Mouse (Mus musculus): ENCODE measurements around the gene Ano8. TPM values are rescaled to one million over a fixed set of nuclear protein-coding genes. Genes with fewer than 3 reads are reported as not detected.

Ano8 gene
- polyA plus RNA-seq, 1 experiment from 2014 or later: 0.60 TPM

GRCm38 (mm10) chr8:71476099-71476940 is 9.4 kb downstream of the Ano8 start:
- under 1% methylated on average over 101 of the region's 121 CpGs for WGBS
- no peaks in the 10 kb centered on the region for H3K9me3 ChIP-seq (ENCODE audit: control insufficient read depth, low read length)
- DNase-seq (ENCODE audit: low spot score): peak; percentile 85
- peak overlapping the region; percentile 73 for H3K27ac ChIP-seq (ENCODE audit: low read depth, low read length)
- peaks cover 29% of the 10 kb centered on the region for H3K36me3 ChIP-seq (ENCODE audit: control insufficient read depth, insufficient read depth, low read length)
- peak overlapping the region; percentile 70 for H3K4me3 ChIP-seq (ENCODE audit: low read depth, low read length)
- peaks cover 10% of the 10 kb centered on the region for H3K27me3 ChIP-seq (replicated peaks; ENCODE audit: control insufficient read depth, insufficient read depth, low read length)
- peak overlapping the region; percentile 75 for H3K9ac ChIP-seq (ENCODE audit: low read depth, low read length)
- peaks cover 16% of the 10 kb centered on the region for H3K4me1 ChIP-seq (replicated peaks; ENCODE audit: control insufficient read depth, insufficient read depth, low read length)
- peak overlapping the region; percentile 93 for H3K4me2 ChIP-seq
- ATAC-seq (replicated peaks; ENCODE audit: low FRiP score): peak; percentile 81

GRCm38 (mm10) chr8:71475702-71476075 is 10.1 kb downstream of the Ano8 start:
- H3K27ac ChIP-seq (ENCODE audit: low read depth, low read length): peak overlapping the region; percentile 73; the same call in 1 of the 2 replicates
- no peak for ATAC-seq (replicated peaks; ENCODE audit: low FRiP score)

GRCm38 (mm10) chr8:71474785-71475701 is 10.7 kb downstream of the Ano8 start:
- Histone ChIP-seq H3K4me1 (replicated peaks; ENCODE audit: control insufficient read depth, insufficient read depth, low read length) (peaks cover 14% of the 10 kb centered on the region), H3K27ac (ENCODE audit: low read depth, low read length) (no peak overlapping the region), H3K4me2 (peak overlapping the region; percentile 93), H3K9ac (ENCODE audit: low read depth, low read length) (peak overlapping the region; percentile 75), H3K36me3 (ENCODE audit: control insufficient read depth, insufficient read depth, low read length) (peaks cover 38% of the 10 kb centered on the region), H3K4me3 (ENCODE audit: low read depth, low read length) (no peak overlapping the region), H3K27me3 (replicated peaks; ENCODE audit: control insufficient read depth, insufficient read depth, low read length) (no peaks in the 10 kb centered on the region), H3K9me3 (ENCODE audit: control insufficient read depth, low read length) (no peaks in the 10 kb centered on the region)
- 92% methylated on average over 25 of the region's 25 CpGs for WGBS
- no peak for ATAC-seq (replicated peaks; ENCODE audit: low FRiP score)
- no peak for DNase-seq (ENCODE audit: low spot score)

More at GRCm38 (mm10) chr8:71475702-71476075, 10.1 kb downstream of the Ano8 start:
- DNase-seq (ENCODE audit: low spot score): no peak
- Histone ChIP-seq H3K9ac (ENCODE audit: low read depth, low read length) (peak overlapping the region; percentile 75), H3K9me3 (ENCODE audit: control insufficient read depth, low read length) (no peaks in the 10 kb centered on the region), H3K4me1 (replicated peaks; ENCODE audit: control insufficient read depth, insufficient read depth, low read length) (peaks cover 14% of the 10 kb centered on the region), H3K36me3 (ENCODE audit: control insufficient read depth, insufficient read depth, low read length) (peaks cover 34% of the 10 kb centered on the region), H3K27me3 (replicated peaks; ENCODE audit: control insufficient read depth, insufficient read depth, low read length) (peaks cover 4% of the 10 kb centered on the region), H3K4me2 (peak overlapping the region; percentile 93), H3K4me3 (ENCODE audit: low read depth, low read length) (peak overlapping the region; percentile 70)
- WGBS: 31% methylated on average over 4 of the region's 4 CpGs

- WGBS: 90% methylated on average over 18 of the region's 18 CpGs
- ATAC-seq (replicated peaks; ENCODE audit: low FRiP score): no peak
- Histone ChIP-seq H3K27ac (ENCODE audit: low read depth, low read length) (no peak overlapping the region), H3K9me3 (ENCODE audit: control insufficient read depth, low read length) (no peaks in the 10 kb centered on the region), H3K9ac (ENCODE audit: low read depth, low read length) (no peak overlapping the region), H3K4me3 (ENCODE audit: low read depth, low read length) (no peak overlapping the region), H3K36me3 (ENCODE audit: control insufficient read depth, insufficient read depth, low read length) (peaks cover 38% of the 10 kb centered on the region), H3K27me3 (replicated peaks; ENCODE audit: control insufficient read depth, insufficient read depth, low read length) (no peaks in the 10 kb centered on the region), H3K4me2 (no peak overlapping the region), H3K4me1 (replicated peaks; ENCODE audit: control insufficient read depth, insufficient read depth, low read length) (peaks cover 18% of the 10 kb centered on the region)
- no peak for DNase-seq (ENCODE audit: low spot score)
These were observed 11.4 kb downstream of the Ano8 start for GRCm38 (mm10) chr8:71474344-71474743.

- no peak for ATAC-seq (replicated peaks; ENCODE audit: low FRiP score)
- Histone ChIP-seq H3K27me3 (replicated peaks; ENCODE audit: control insufficient read depth, insufficient read depth, low read length) (no peaks in the 10 kb centered on the region), H3K4me2 (no peak overlapping the region), H3K4me1 (replicated peaks; ENCODE audit: control insufficient read depth, insufficient read depth, low read length) (peaks cover 18% of the 10 kb centered on the region), H3K4me3 (ENCODE audit: low read depth, low read length) (no peak overlapping the region), H3K36me3 (ENCODE audit: control insufficient read depth, insufficient read depth, low read length) (peaks cover 38% of the 10 kb centered on the region), H3K27ac (ENCODE audit: low read depth, low read length) (no peak overlapping the region), H3K9ac (ENCODE audit: low read depth, low read length) (no peak overlapping the region), H3K9me3 (ENCODE audit: control insufficient read depth, low read length) (no peaks in the 10 kb centered on the region)
- DNase-seq (ENCODE audit: low spot score): no peak
- 84% methylated on average over 8 of the region's 8 CpGs for WGBS
These were observed 13.0 kb downstream of the Ano8 start for GRCm38 (mm10) chr8:71472601-71473386.

GRCm38 (mm10) chr8:71471861-71472260 is 13.9 kb downstream of the Ano8 start:
- H3K4me3 ChIP-seq (ENCODE audit: low read depth, low read length): no peak overlapping the region
- 93% methylated on average over 17 of the region's 17 CpGs for WGBS
- no peaks in the 10 kb centered on the region for H3K9me3 ChIP-seq (ENCODE audit: control insufficient read depth, low read length)
- H3K27me3 ChIP-seq (replicated peaks; ENCODE audit: control insufficient read depth, insufficient read depth, low read length): no peaks in the 10 kb centered on the region
- H3K9ac ChIP-seq (ENCODE audit: low read depth, low read length): no peak overlapping the region
- DNase-seq (ENCODE audit: low spot score): no peak
- H3K4me2 ChIP-seq: no peak overlapping the region
- H3K27ac ChIP-seq (ENCODE audit: low read depth, low read length): no peak overlapping the region
- peaks cover 38% of the 10 kb centered on the region for H3K36me3 ChIP-seq (ENCODE audit: control insufficient read depth, insufficient read depth, low read length)
- ATAC-seq (replicated peaks; ENCODE audit: low FRiP score): no peak
- H3K4me1 ChIP-seq (replicated peaks; ENCODE audit: control insufficient read depth, insufficient read depth, low read length): peaks cover 15% of the 10 kb centered on the region

- Histone ChIP-seq H3K9me3 (ENCODE audit: control insufficient read depth, low read length) (no peaks in the 10 kb centered on the region), H3K27me3 (replicated peaks; ENCODE audit: control insufficient read depth, insufficient read depth, low read length) (no peaks in the 10 kb centered on the region), H3K4me1 (replicated peaks; ENCODE audit: control insufficient read depth, insufficient read depth, low read length) (peaks cover 12% of the 10 kb centered on the region), H3K36me3 (ENCODE audit: control insufficient read depth, insufficient read depth, low read length) (peaks cover 40% of the 10 kb centered on the region), H3K27ac (ENCODE audit: low read depth, low read length) (no peak overlapping the region), H3K4me2 (no peak overlapping the region; the same call in 1 of the 2 replicates), H3K9ac (ENCODE audit: low read depth, low read length) (no peak overlapping the region; the same call in 1 of the 2 replicates), H3K4me3 (ENCODE audit: low read depth, low read length) (no peak overlapping the region)
- DNase-seq (ENCODE audit: low spot score): no peak
- WGBS: 83% methylated on average over 5 of the region's 5 CpGs
- ATAC-seq (replicated peaks; ENCODE audit: low FRiP score): no peak
These were observed 14.9 kb downstream of the Ano8 start for GRCm38 (mm10) chr8:71470913-71471255.

Data from liver, embryonic 11.5 days (tissue).